Mouse (Mus musculus) heart, embryonic 14.5 days (tissue): Measurements from ENCODE around the gene Gm42715. TPM values are rescaled to one million over a fixed set of nuclear protein-coding genes. Genes with fewer than 3 reads are reported as not detected.
A peak's percentile ranks its signal among the peaks of the same experiment; 100 is the strongest.

Source experiments
- ATAC-seq: fragments of 200-750 bp; cut with Nextera tagmentation; 2 replicates; pipeline ENCODE4 v1.8.0; 2017; ENCODE audit warnings: low read depth, moderate TSS enrichment; ENCODE audit not compliant: insufficient number of reproducible peaks, insufficient read depth, low FRiP score
- H3K27ac ChIP-seq, 2 experiments: fragments of 200-500 bp in 1 of 2; fragments of 300-500 bp in 1 of 2; sonication (generic) in 1 of 2; replicated peaks in 1 of 2; 2 replicates each; pipeline ENCODE4 v1.5.1; 2012 to 2014; ENCODE audit warnings: low read depth in 2 of 2, low read length in 2 of 2, control low read depth in 1 of 2, mild to moderate bottlenecking in 1 of 2, mixed read lengths in 1 of 2; ENCODE audit not compliant: control insufficient read depth in 1 of 2, insufficient read depth in 1 of 2
- H3K27me3 ChIP-seq: fragments of 300-500 bp; sonication (generic); 2 replicates; pipeline ENCODE4 v1.6.1; 2014; ENCODE audit warnings: mild to moderate bottlenecking, low read length, control low read depth; ENCODE audit not compliant: control insufficient read depth, insufficient read depth
- H3K36me3 ChIP-seq: fragments of 300-500 bp; sonication (generic); 2 replicates; pipeline ENCODE4 v1.6.1; 2014; ENCODE audit warnings: mild to moderate bottlenecking, control low read depth, low read length, mixed read lengths; ENCODE audit not compliant: control insufficient read depth, insufficient read depth
- H3K4me1 ChIP-seq, 2 experiments: fragments of 200-500 bp in 1 of 2; fragments of 300-500 bp in 1 of 2; sonication (generic) in 1 of 2; 2 replicates each; pipeline ENCODE4 v1.6.1; 2012 to 2014; ENCODE audit warnings: low read length in 2 of 2, control low read depth in 1 of 2, mixed read lengths in 1 of 2; ENCODE audit not compliant: control insufficient read depth in 2 of 2, insufficient read depth in 2 of 2
- H3K4me2 ChIP-seq: fragments of 300-500 bp; sonication (generic); 2 replicates; pipeline ENCODE4 v1.6.1; 2014; ENCODE audit warnings: mild to moderate bottlenecking, low read length
- H3K4me3 ChIP-seq, 2 experiments: fragments of 200-500 bp in 1 of 2; fragments of 300-500 bp in 1 of 2; sonication (generic) in 1 of 2; 2 replicates each; pipeline ENCODE4 v1.5.1; 2012 to 2014; ENCODE audit warnings: low read length in 2 of 2, mild to moderate bottlenecking in 2 of 2, control low read depth in 1 of 2, low read depth in 1 of 2, moderate library complexity in 1 of 2; ENCODE audit not compliant: control insufficient read depth in 1 of 2, insufficient read depth in 1 of 2
- H3K9ac ChIP-seq: fragments of 300-500 bp; sonication (generic); 2 replicates; pipeline ENCODE4 v1.6.1; 2014; ENCODE audit warnings: mild to moderate bottlenecking, low read length
- H3K9me3 ChIP-seq: fragments of 300-500 bp; sonication (generic); 2 replicates; pipeline ENCODE4 v1.6.1; 2016; ENCODE audit warnings: low read length, control low read depth; ENCODE audit not compliant: control insufficient read depth
- WGBS: fragments of 180-500 bp; shearing (Covaris S2); extraction: QIAGEN DNeasy Blood & Tissue Kit; methylation state at CpG from one replicate; pipeline ENCODE4 v1.1.7; 2014; 5-methylcytosine and 5-hydroxymethylcytosine counted together
- polyA plus RNA-seq: library from polyadenylated mRNA; unstranded; fragments of >200 nt; fragmentation: Nextera tagmentation; extraction: Ambion mirVana; gene quantifications from 2 replicates; pipeline ENCODE4 v1.2.1, GENCODE M21; 2014

The Gm42715 gene
- polyA plus RNA-seq, 1 experiment from 2014 or later = 11.3 TPM

- Histone ChIP-seq H3K27ac (0 out of 4 replicates have a peak overlapping the region, but pooled peaks of 1 of the 2 experiments have one; percentile 9), H3K27me3 (no peaks in the 10 kb centered on the region), H3K4me1 (peaks cover 8 to 20% of the 10 kb centered on the region in 2 experiments), H3K9ac (peak overlapping the region; percentile 73), H3K36me3 (peaks cover 58% of the 10 kb centered on the region), H3K4me2 (peak overlapping the region; percentile 94), H3K9me3 (no peaks in the 10 kb centered on the region), H3K4me3 (peak overlapping the region; percentile 55 to 80; a peak in 2 of 4 replicates)
- no peak for ATAC-seq
- WGBS = 65% methylated on average over 5 of the region's 5 CpGs
Measured at GRCm38 (mm10) chr7:127587196-127587595, 67.8 kb downstream of the Gm42715 start.

DNA sequence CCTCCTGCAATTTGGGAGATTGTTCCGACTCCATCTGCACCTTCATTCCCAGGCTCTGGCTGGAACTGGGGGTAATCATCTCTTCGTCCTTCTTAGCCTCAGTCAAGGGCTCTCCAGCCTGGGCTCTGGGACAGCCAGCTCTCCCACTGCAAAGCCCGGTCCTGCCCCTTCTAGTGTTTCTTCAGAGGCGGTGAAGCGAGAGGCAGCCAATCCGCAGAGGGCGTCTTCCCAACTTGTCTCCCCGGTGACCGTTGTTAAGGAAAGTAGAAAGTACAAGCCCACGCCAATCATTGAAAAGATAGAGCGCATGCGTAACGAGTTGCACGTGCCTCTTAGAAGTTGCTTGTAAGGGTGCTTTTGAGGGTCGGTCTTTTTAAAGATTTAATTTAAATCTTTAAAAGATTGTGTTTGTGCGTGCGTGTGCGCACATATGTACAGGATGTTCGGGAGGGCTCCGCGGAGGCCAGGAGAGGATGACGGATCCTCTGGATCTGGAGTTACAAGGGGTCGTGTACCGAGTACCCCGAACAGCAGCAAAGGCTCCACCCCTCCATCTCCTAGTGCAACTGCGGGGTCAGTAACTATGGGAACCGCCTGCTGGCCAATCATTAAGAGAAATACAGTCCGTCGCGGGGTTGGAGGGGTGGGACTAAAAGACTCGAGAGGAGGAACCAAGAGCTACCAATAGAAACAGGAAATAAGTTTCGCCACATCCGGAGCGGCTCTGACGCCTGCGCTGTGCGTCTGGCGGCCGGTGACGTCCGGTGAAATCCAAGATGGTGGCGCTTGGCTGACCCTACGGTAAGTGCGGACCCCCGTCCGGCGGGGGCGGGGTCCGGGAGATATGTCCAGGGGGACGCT, 68.9 kb downstream of the Gm42715 start, which contains the start of the genes Ccdc189 and Rnf40:
Ccdc189 (minus strand) TSS at position 585 of the 861 bp plus-strand sequence.
Rnf40 (plus strand) TSS at position 757 of the 861 bp plus-strand sequence.
- Histone ChIP-seq H3K36me3 (peaks cover 58% of the 10 kb centered on the region), H3K9ac (peak within 1 kb of the TSS; percentile 89), H3K4me1 (peaks cover 8 to 20% of the 10 kb centered on the region in 2 experiments), H3K27me3 (no peaks in the 10 kb centered on the region), H3K27ac (peak within 1 kb of the TSS; percentile 51 to 78), H3K9me3 (no peaks in the 10 kb centered on the region), H3K4me2 (peak within 1 kb of the TSS; percentile 94), H3K4me3 (peak within 1 kb of the TSS; percentile 80 to 86)
- under 1% methylated on average over 50 of the region's 50 CpGs for WGBS
- ATAC-seq = peak; percentile 96

GRCm38 (mm10) chr7:127588901-127589300, 69.5 kb downstream of the Gm42715 start:
- H3K4me3 ChIP-seq = peak overlapping the region; percentile 80 to 86
- peak overlapping the region; percentile 90 for H3K4me2 ChIP-seq
- H3K36me3 ChIP-seq = peaks cover 58% of the 10 kb centered on the region
- no peaks in the 10 kb centered on the region for H3K9me3 ChIP-seq
- H3K27ac ChIP-seq = peak overlapping the region; percentile 23 to 35; a peak in 2 of 4 replicates
- H3K9ac ChIP-seq = peak overlapping the region; percentile 89
- WGBS = 5% methylated on average over 29 of the region's 29 CpGs
- no peak for ATAC-seq
- peaks cover 8 to 20% of the 10 kb centered on the region in 2 experiments for H3K4me1 ChIP-seq
- H3K27me3 ChIP-seq = no peaks in the 10 kb centered on the region

GRCm38 (mm10) chr7:127589637-127590036, 70.3 kb downstream of the Gm42715 start:
- H3K27me3 ChIP-seq = no peaks in the 10 kb centered on the region
- 89% methylated on average over 9 of the region's 9 CpGs for WGBS
- no peak overlapping the region for H3K27ac ChIP-seq
- no peaks in the 10 kb centered on the region for H3K9me3 ChIP-seq
- no peak for ATAC-seq
- H3K4me3 ChIP-seq = peak overlapping the region in 1 of 2 experiments; percentile 80; a peak in 2 of 4 replicates
- H3K36me3 ChIP-seq = peaks cover 58% of the 10 kb centered on the region
- peaks cover 8 to 20% of the 10 kb centered on the region in 2 experiments for H3K4me1 ChIP-seq
- peak overlapping the region; percentile 89; the same call in 1 of the 2 replicates for H3K9ac ChIP-seq
- peak overlapping the region; percentile 90 for H3K4me2 ChIP-seq

DNA sequence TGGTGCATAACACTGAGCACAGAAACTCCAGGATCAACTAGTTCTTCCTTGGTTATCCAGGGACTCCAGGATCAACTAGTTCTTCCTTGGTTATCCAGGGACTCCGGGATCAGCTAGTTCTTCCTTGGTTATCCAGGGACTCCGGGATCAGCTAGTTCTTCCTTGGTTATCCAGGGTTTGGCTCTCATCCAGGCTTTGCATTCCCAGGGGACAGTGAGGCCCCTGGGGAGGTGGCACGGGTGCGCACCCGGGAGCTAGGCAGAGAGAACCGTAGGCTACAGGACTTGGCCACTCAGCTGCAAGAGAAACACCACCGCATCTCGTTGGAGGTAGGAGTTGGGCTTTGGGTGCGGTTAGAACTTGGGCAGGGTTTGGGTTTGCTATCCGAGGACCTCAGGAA, 71.7 kb downstream of the Gm42715 start:
- Histone ChIP-seq H3K36me3 (peaks cover 69% of the 10 kb centered on the region), H3K4me3 (no peak overlapping the region), H3K9ac (no peak overlapping the region), H3K27ac (no peak overlapping the region), H3K4me2 (no peak overlapping the region), H3K4me1 (peaks cover 8 to 20% of the 10 kb centered on the region in 2 experiments), H3K27me3 (no peaks in the 10 kb centered on the region), H3K9me3 (peaks cover 6% of the 10 kb centered on the region; the same call in 1 of the 2 replicates)
- no peak for ATAC-seq
- 71% methylated on average over 10 of the region's 10 CpGs for WGBS

GRCm38 (mm10) chr7:127592575-127592974, 73.2 kb downstream of the Gm42715 start:
- 89% methylated on average over 14 of the region's 14 CpGs for WGBS
- Histone ChIP-seq H3K36me3 (peaks cover 83% of the 10 kb centered on the region), H3K4me1 (peaks cover 5 to 14% of the 10 kb centered on the region in 2 experiments), H3K9me3 (peaks cover 6% of the 10 kb centered on the region; the same call in 1 of the 2 replicates), H3K4me2 (no peak overlapping the region), H3K27me3 (no peaks in the 10 kb centered on the region), H3K9ac (no peak overlapping the region), H3K4me3 (no peak overlapping the region), H3K27ac (no peak overlapping the region)
- no peak for ATAC-seq

- WGBS = 93% methylated on average over 17 of the region's 17 CpGs
- no peak for ATAC-seq
Measured at GRCm38 (mm10) chr7:127596747-127597146, 77.4 kb downstream of the Gm42715 start.

More at GRCm38 (mm10) chr7:127596747-127597146, 77.4 kb downstream of the Gm42715 start:
- no peak overlapping the region for H3K4me2 ChIP-seq
- H3K27me3 ChIP-seq = no peaks in the 10 kb centered on the region
- H3K27ac ChIP-seq = no peak overlapping the region
- H3K9ac ChIP-seq = no peak overlapping the region
- no peaks in the 10 kb centered on the region for H3K4me1 ChIP-seq
- peaks cover 6% of the 10 kb centered on the region; the same call in 1 of the 2 replicates for H3K9me3 ChIP-seq
- H3K4me3 ChIP-seq = no peak overlapping the region
- peaks cover 100% of the 10 kb centered on the region for H3K36me3 ChIP-seq
